Mouse (Mus musculus) hindbrain, embryonic 12.5 days (tissue): ENCODE results near the gene Arfip2. TPM values are rescaled to one million over a fixed set of nuclear protein-coding genes. Genes with fewer than 3 reads are reported as not detected.

Experiments
- ATAC-seq: fragments of 200-750 bp; cut with Nextera tagmentation; 2 replicates; pipeline ENCODE4 v1.8.0; 2017; ENCODE audit warnings: moderate TSS enrichment; ENCODE audit not compliant: low FRiP score
- H3K27ac ChIP-seq: fragments of 300-500 bp; sonication (generic); 2 replicates; pipeline ENCODE4 v1.5.1; 2016; ENCODE audit warnings: mild to moderate bottlenecking
- H3K27me3 ChIP-seq: fragments of 300-500 bp; sonication (generic); 2 replicates; pipeline ENCODE4 v1.6.1; 2016; ENCODE audit warnings: mild to moderate bottlenecking
- H3K36me3 ChIP-seq: fragments of 300-500 bp; sonication (generic); 2 replicates; pipeline ENCODE4 v1.6.1; 2016; ENCODE audit warnings: mild to moderate bottlenecking
- H3K4me1 ChIP-seq: fragments of 300-500 bp; sonication (generic); 2 replicates; pipeline ENCODE4 v1.6.1; 2016
- H3K4me2 ChIP-seq: fragments of 300-500 bp; sonication (generic); replicated peaks from 2 replicates; pipeline ENCODE4 v1.6.1; 2016; ENCODE audit warnings: mild to moderate bottlenecking
- H3K4me3 ChIP-seq: fragments of 300-500 bp; sonication (generic); 2 replicates; pipeline ENCODE4 v1.5.1; 2016; ENCODE audit warnings: mild to moderate bottlenecking
- H3K9ac ChIP-seq: fragments of 300-500 bp; sonication (generic); 2 replicates; pipeline ENCODE4 v1.6.1; 2016; ENCODE audit warnings: mild to moderate bottlenecking, moderate library complexity
- H3K9me3 ChIP-seq: fragments of 300-500 bp; sonication (generic); replicated peaks from 2 replicates; pipeline ENCODE4 v1.6.1; 2016; ENCODE audit warnings: mild to moderate bottlenecking
- whole genome bisulfite sequencing: fragments of 180-500 bp; shearing (Covaris S2); methylation state at CpG from one replicate; pipeline ENCODE4 v1.1.7; 2016; 5-methylcytosine and 5-hydroxymethylcytosine counted together
- polyA plus RNA-seq: library from polyadenylated mRNA; unstranded; fragments of >200 nt; fragmentation: Nextera tagmentation; extraction: Ambion mirVana; gene quantifications from 2 replicates; pipeline ENCODE4 v1.2.1, GENCODE M21; 2016

The Arfip2 gene
- polyA plus RNA-seq, 1 experiment from 2014 or later: 75.3 TPM

DNA sequence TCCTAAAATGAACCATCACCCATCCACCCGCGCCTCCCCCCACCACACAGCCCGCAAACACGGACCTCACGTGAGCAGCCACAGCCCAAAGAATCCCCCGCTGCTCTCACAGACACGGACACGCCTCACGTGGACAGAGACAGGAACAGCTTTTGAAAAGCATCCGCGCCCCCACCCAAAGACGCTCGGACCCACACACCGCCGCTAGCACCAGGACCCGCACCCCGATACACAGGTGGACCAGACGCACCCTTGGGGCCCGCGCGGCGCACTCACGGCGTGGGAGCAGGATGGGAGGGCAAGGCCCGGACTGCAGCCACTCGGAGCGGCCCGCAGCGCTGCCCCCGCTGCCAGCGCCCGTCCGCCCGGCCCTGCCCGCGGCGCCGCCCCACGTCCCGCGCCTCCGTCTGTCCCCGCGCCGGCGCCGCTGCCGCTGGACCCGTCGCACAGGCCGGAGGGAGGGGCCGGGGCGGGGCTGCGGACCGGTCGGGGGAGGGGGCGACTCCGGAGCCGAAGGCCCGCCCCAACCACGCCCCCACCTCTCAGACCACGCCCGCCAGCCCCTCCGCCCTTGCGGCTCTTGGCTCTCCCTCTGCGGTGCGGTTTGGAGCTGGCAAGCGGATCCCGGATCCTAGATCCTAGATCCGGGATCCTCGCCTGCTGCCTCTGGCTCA lies 7.0 kb downstream of the Arfip2 start, which contains the start of gene Trim3:
TSS of gene Trim3 (minus strand) at position 445 of the 674 bp plus-strand sequence.
- Histone ChIP-seq H3K36me3 (peaks cover 22% of the 10 kb centered on the region), H3K27ac (peak within 1 kb of the TSS; percentile 82), H3K4me1 (peaks cover 33% of the 10 kb centered on the region), H3K9me3 (no peaks in the 10 kb centered on the region), H3K4me2 (peak within 1 kb of the TSS; percentile 82), H3K9ac (peak within 1 kb of the TSS; percentile 83), H3K27me3 (no peaks in the 10 kb centered on the region), H3K4me3 (peak within 1 kb of the TSS; percentile 69)
- WGBS: under 1% methylated on average over 67 of the region's 71 CpGs
- peak; percentile 88 for ATAC-seq

GRCm38 (mm10) chr7:105632551-105632972 lies 7.7 kb downstream of the Arfip2 start:
- peak overlapping the region; percentile 69 for H3K4me3 ChIP-seq
- H3K4me1 ChIP-seq: peaks cover 34% of the 10 kb centered on the region
- H3K9ac ChIP-seq: peak overlapping the region; percentile 83
- peaks cover 16% of the 10 kb centered on the region for H3K36me3 ChIP-seq
- H3K27me3 ChIP-seq: no peaks in the 10 kb centered on the region
- H3K27ac ChIP-seq: peak overlapping the region; percentile 82
- ATAC-seq: no peak; the same call in 1 of the 2 replicates
- H3K9me3 ChIP-seq: no peaks in the 10 kb centered on the region
- H3K4me2 ChIP-seq: peak overlapping the region; percentile 82
- 18% methylated on average over 4 of the region's 4 CpGs for WGBS

- Histone ChIP-seq H3K4me2 (no peak overlapping the region), H3K36me3 (peaks cover 18% of the 10 kb centered on the region), H3K4me3 (no peak overlapping the region), H3K9me3 (no peaks in the 10 kb centered on the region), H3K27me3 (no peaks in the 10 kb centered on the region), H3K27ac (peak overlapping the region; percentile 71), H3K4me1 (peaks cover 25% of the 10 kb centered on the region), H3K9ac (no peak overlapping the region)
- WGBS: 24% methylated on average over 3 of the region's 3 CpGs
- peak; percentile 49; the same call in 1 of the 2 replicates for ATAC-seq
Measured at GRCm38 (mm10) chr7:105628633-105629032, 11.6 kb downstream of the Arfip2 start.

DNA sequence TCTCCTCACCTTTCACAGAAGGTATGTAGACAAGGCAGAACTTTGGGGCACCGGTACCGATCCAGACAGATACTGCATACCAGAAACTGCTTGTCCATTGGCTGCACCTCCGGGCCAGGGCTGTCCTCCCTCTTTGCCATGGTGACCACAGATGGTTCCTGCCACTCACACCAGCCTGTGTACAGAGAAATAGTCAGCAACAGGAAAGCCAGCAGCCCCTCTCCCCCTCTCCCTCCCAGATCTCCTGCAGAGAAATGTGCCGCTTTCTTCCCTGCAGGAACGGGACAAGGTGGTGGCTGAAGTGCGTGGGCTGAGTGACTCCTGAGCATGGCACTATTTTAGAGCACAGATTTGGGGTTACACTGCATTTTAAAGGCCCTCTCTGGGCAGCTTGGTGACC lies 14.8 kb downstream of the Arfip2 start:
- Histone ChIP-seq H3K36me3 (peaks cover 50% of the 10 kb centered on the region), H3K9me3 (no peaks in the 10 kb centered on the region), H3K4me3 (no peak overlapping the region), H3K27me3 (no peaks in the 10 kb centered on the region), H3K9ac (no peak overlapping the region), H3K27ac (no peak overlapping the region), H3K4me1 (peaks cover 13% of the 10 kb centered on the region), H3K4me2 (no peak overlapping the region)
- ATAC-seq: no peak
- 76% methylated on average over 6 of the region's 6 CpGs for WGBS

- no peaks in the 10 kb centered on the region for H3K27me3 ChIP-seq
- no peak overlapping the region for H3K27ac ChIP-seq
- no peak for ATAC-seq
- WGBS: 79% methylated on average over 8 of the region's 8 CpGs
- no peak overlapping the region for H3K9ac ChIP-seq
- H3K4me3 ChIP-seq: no peak overlapping the region
- H3K9me3 ChIP-seq: no peaks in the 10 kb centered on the region
- no peak overlapping the region for H3K4me2 ChIP-seq
- peaks cover 86% of the 10 kb centered on the region for H3K36me3 ChIP-seq
- H3K4me1 ChIP-seq: no peaks in the 10 kb centered on the region
Measured at GRCm38 (mm10) chr7:105621646-105622292, 18.4 kb downstream of the Arfip2 start.

GRCm38 (mm10) chr7:105621053-105621452 lies 19.2 kb downstream of the Arfip2 start:
- no peaks in the 10 kb centered on the region for H3K4me1 ChIP-seq
- no peak overlapping the region for H3K27ac ChIP-seq
- 80% methylated on average over 4 of the region's 4 CpGs for WGBS
- H3K4me3 ChIP-seq: no peak overlapping the region
- H3K9ac ChIP-seq: no peak overlapping the region
- ATAC-seq: no peak
- H3K4me2 ChIP-seq: no peak overlapping the region
- H3K27me3 ChIP-seq: no peaks in the 10 kb centered on the region
- peaks cover 93% of the 10 kb centered on the region for H3K36me3 ChIP-seq
- H3K9me3 ChIP-seq: no peaks in the 10 kb centered on the region

- Histone ChIP-seq H3K4me3 (no peak overlapping the region), H3K9me3 (no peaks in the 10 kb centered on the region), H3K4me1 (no peaks in the 10 kb centered on the region), H3K27me3 (no peaks in the 10 kb centered on the region), H3K36me3 (peaks cover 99% of the 10 kb centered on the region), H3K27ac (no peak overlapping the region), H3K9ac (no peak overlapping the region), H3K4me2 (no peak overlapping the region)
- WGBS: 83% methylated on average over 3 of the region's 3 CpGs
- no peak for ATAC-seq
Measured at GRCm38 (mm10) chr7:105619701-105620100, 20.5 kb downstream of the Arfip2 start.

DNA sequence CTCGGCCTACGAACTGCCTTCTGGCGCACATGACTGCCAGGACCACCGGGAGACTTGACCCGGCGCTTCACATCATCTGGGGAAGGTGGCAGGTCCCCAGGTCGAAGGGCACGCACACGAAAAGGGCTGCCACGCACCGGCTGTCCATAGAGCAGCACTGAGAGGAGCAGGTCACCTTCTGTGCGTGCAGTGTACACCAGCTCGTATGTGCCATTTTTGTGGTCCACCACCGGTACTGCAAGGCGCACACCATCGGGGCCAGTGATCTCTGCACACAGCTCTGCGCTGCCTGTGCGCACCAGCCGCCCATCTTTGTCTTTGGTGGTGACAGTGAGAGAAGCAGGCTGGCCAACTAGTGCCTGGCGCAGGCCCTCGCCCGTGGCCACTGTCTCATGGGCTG lies 22.4 kb downstream of the Arfip2 start:
- 95% methylated on average over 22 of the region's 22 CpGs for WGBS
- ATAC-seq: no peak
- Histone ChIP-seq H3K4me3 (no peak overlapping the region), H3K36me3 (peaks cover 99% of the 10 kb centered on the region), H3K4me1 (no peaks in the 10 kb centered on the region), H3K27ac (no peak overlapping the region), H3K9me3 (no peaks in the 10 kb centered on the region), H3K27me3 (no peaks in the 10 kb centered on the region), H3K4me2 (no peak overlapping the region), H3K9ac (no peak overlapping the region)

DNA sequence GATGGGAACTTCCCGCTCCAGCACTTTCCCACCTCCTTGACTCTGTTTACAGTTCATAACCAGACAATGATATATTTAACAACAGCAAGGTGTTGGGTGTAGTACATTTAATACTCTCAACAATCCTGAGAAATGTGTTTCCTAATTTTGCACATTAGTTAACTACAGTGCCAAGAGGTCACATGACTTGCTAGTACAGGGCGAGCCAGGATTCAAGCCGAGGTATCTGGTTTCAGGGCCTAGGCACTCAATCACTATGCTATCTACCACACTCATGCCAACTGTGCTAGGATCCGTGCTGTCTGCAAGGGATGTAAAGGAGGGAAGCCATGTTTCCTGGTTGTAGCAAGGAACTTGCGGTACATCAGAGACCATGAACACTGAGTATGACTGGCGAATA lies 23.7 kb downstream of the Arfip2 start:
- H3K27me3 ChIP-seq: no peaks in the 10 kb centered on the region
- ATAC-seq: no peak
- H3K9ac ChIP-seq: no peak overlapping the region
- H3K4me3 ChIP-seq: no peak overlapping the region
- 94% methylated on average over 6 of the region's 6 CpGs for WGBS
- H3K4me1 ChIP-seq: no peaks in the 10 kb centered on the region
- H3K27ac ChIP-seq: no peak overlapping the region
- H3K4me2 ChIP-seq: no peak overlapping the region
- no peaks in the 10 kb centered on the region for H3K9me3 ChIP-seq
- peaks cover 100% of the 10 kb centered on the region for H3K36me3 ChIP-seq

- ATAC-seq: no peak
- Histone ChIP-seq H3K9ac (no peak overlapping the region), H3K9me3 (no peaks in the 10 kb centered on the region), H3K4me3 (no peak overlapping the region), H3K4me2 (no peak overlapping the region), H3K4me1 (no peaks in the 10 kb centered on the region), H3K27ac (no peak overlapping the region), H3K27me3 (no peaks in the 10 kb centered on the region), H3K36me3 (peaks cover 100% of the 10 kb centered on the region)
- 79% methylated on average over 1 of the region's 1 CpGs for WGBS
Measured at GRCm38 (mm10) chr7:105615720-105616119, 24.5 kb downstream of the Arfip2 start.

GRCm38 (mm10) chr7:105614400-105614799 lies 25.8 kb downstream of the Arfip2 start:
- Histone ChIP-seq H3K4me2 (no peak overlapping the region), H3K27ac (no peak overlapping the region), H3K9me3 (no peaks in the 10 kb centered on the region), H3K9ac (no peak overlapping the region), H3K36me3 (peaks cover 99% of the 10 kb centered on the region), H3K27me3 (no peaks in the 10 kb centered on the region), H3K4me1 (no peaks in the 10 kb centered on the region), H3K4me3 (no peak overlapping the region)
- 84% methylated on average over 1 of the region's 1 CpGs for WGBS
- ATAC-seq: no peak

DNA sequence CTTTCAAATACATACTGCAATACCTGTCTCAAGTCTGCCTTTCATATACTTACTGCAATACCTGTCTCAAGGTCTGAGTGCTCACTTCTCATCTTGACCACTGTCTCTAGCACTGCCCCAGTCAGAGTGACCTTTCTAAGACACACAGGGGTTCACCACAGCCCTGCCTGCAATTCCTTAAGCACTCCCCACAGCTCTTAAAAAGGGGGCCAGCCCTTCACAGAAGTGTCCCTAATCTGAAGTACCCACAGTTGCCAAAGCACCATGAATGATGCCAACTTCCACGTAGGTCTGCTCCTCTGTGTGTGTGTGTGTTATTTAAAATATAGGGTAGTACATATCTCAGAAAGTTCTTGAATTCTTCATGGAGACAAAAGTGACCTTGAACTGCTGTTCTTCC lies 28.4 kb downstream of the Arfip2 start:
- Histone ChIP-seq H3K27ac (no peak overlapping the region), H3K36me3 (peaks cover 73% of the 10 kb centered on the region), H3K9ac (no peak overlapping the region), H3K4me3 (no peak overlapping the region), H3K4me1 (no peaks in the 10 kb centered on the region), H3K27me3 (no peaks in the 10 kb centered on the region), H3K4me2 (no peak overlapping the region), H3K9me3 (no peaks in the 10 kb centered on the region)
- ATAC-seq: no peak
- 96% methylated on average over 1 of the region's 1 CpGs for WGBS

DNA sequence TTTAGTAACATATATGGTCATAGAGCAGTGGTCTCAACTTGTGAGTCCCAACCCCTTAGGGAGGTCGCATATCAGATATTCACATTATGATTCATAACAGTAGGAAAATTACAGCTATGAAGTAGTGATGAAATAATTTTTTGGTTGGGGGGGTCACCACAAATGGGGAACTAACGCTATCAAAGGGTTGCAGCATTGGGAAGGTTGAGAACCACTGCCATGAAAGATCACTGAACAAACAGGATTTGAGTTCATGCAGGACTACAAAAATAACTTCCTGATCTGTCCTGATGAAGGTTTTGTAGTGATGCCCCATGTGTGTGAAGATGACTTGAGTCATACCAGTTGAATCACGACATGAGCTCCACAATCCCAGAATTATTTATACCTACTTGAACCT lies 31.7 kb downstream of the Arfip2 start:
- WGBS: 85% methylated on average over 3 of the region's 3 CpGs
- no peaks in the 10 kb centered on the region for H3K4me1 ChIP-seq
- no peaks in the 10 kb centered on the region for H3K9me3 ChIP-seq
- ATAC-seq: no peak
- H3K27ac ChIP-seq: no peak overlapping the region
- H3K27me3 ChIP-seq: no peaks in the 10 kb centered on the region
- peaks cover 40% of the 10 kb centered on the region for H3K36me3 ChIP-seq
- H3K4me2 ChIP-seq: no peak overlapping the region
- no peak overlapping the region for H3K9ac ChIP-seq
- no peak overlapping the region for H3K4me3 ChIP-seq
